Mouse (Mus musculus) heart, embryonic 14.5 days (tissue): ENCODE measurements at regions not wholly inside any gene's neighbourhood (a gene's known extent, or its start where the extent isn't known, plus 50 kb on each side); places are given as distances from the start of the nearest gene placed in this dataset.

Source experiments
- ATAC-seq: fragments of 200-750 bp; cut with Nextera tagmentation; 2 replicates; pipeline ENCODE4 v1.8.0; 2017; ENCODE audit warnings: low read depth, moderate TSS enrichment; ENCODE audit not compliant: insufficient number of reproducible peaks, insufficient read depth, low FRiP score
- H3K27ac ChIP-seq, 2 experiments: fragments of 200-500 bp in 1 of 2; fragments of 300-500 bp in 1 of 2; sonication (generic) in 1 of 2; replicated peaks in 1 of 2; 2 replicates each; pipeline ENCODE4 v1.5.1; 2012 to 2014; ENCODE audit warnings: low read depth in 2 of 2, low read length in 2 of 2, control low read depth in 1 of 2, mild to moderate bottlenecking in 1 of 2, mixed read lengths in 1 of 2; ENCODE audit not compliant: control insufficient read depth in 1 of 2, insufficient read depth in 1 of 2
- H3K27me3 ChIP-seq: fragments of 300-500 bp; sonication (generic); 2 replicates; pipeline ENCODE4 v1.6.1; 2014; ENCODE audit warnings: mild to moderate bottlenecking, low read length, control low read depth; ENCODE audit not compliant: control insufficient read depth, insufficient read depth
- H3K36me3 ChIP-seq: fragments of 300-500 bp; sonication (generic); 2 replicates; pipeline ENCODE4 v1.6.1; 2014; ENCODE audit warnings: mild to moderate bottlenecking, control low read depth, low read length, mixed read lengths; ENCODE audit not compliant: control insufficient read depth, insufficient read depth
- H3K4me1 ChIP-seq, 2 experiments: fragments of 200-500 bp in 1 of 2; fragments of 300-500 bp in 1 of 2; sonication (generic) in 1 of 2; 2 replicates each; pipeline ENCODE4 v1.6.1; 2012 to 2014; ENCODE audit warnings: low read length in 2 of 2, control low read depth in 1 of 2, mixed read lengths in 1 of 2; ENCODE audit not compliant: control insufficient read depth in 2 of 2, insufficient read depth in 2 of 2
- H3K4me2 ChIP-seq: fragments of 300-500 bp; sonication (generic); 2 replicates; pipeline ENCODE4 v1.6.1; 2014; ENCODE audit warnings: mild to moderate bottlenecking, low read length
- H3K4me3 ChIP-seq, 2 experiments: fragments of 200-500 bp in 1 of 2; fragments of 300-500 bp in 1 of 2; sonication (generic) in 1 of 2; 2 replicates each; pipeline ENCODE4 v1.5.1; 2012 to 2014; ENCODE audit warnings: low read length in 2 of 2, mild to moderate bottlenecking in 2 of 2, control low read depth in 1 of 2, low read depth in 1 of 2, moderate library complexity in 1 of 2; ENCODE audit not compliant: control insufficient read depth in 1 of 2, insufficient read depth in 1 of 2
- H3K9ac ChIP-seq: fragments of 300-500 bp; sonication (generic); 2 replicates; pipeline ENCODE4 v1.6.1; 2014; ENCODE audit warnings: mild to moderate bottlenecking, low read length
- H3K9me3 ChIP-seq: fragments of 300-500 bp; sonication (generic); 2 replicates; pipeline ENCODE4 v1.6.1; 2016; ENCODE audit warnings: low read length, control low read depth; ENCODE audit not compliant: control insufficient read depth
- WGBS: fragments of 180-500 bp; shearing (Covaris S2); extraction: QIAGEN DNeasy Blood & Tissue Kit; methylation state at CpG from one replicate; pipeline ENCODE4 v1.1.7; 2014; 5-methylcytosine and 5-hydroxymethylcytosine counted together

DNA sequence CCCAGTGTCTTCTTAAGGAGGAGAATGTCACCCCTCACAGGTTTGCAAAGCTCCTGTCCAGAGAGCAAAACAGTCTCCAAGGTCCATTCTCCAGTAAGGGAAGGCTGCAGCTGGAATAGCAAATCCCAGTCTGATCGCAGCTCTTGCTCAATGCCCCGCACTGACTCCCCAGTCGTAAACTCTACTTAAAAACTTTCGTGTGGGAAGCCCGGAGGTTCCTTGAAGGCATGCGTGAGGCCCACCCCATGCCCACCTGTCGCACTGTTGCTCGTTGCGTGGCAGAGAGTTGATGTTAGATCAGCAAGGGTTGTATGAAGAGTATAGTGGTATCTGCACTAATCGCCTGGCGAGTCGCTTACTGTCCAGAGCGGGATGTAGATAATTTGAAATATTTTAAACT lies 1604.7 kb upstream of the Gulo start:
- H3K9me3 ChIP-seq, result no peaks in the 10 kb centered on the region
- no peaks in the 10 kb centered on the region for H3K36me3 ChIP-seq
- 0 out of 2 replicates have a peak, but pooled peaks cover 8% of the 10 kb centered on the region for H3K27me3 ChIP-seq
- H3K4me3 ChIP-seq, result no peak overlapping the region
- H3K4me2 ChIP-seq, result peak overlapping the region; percentile 50
- ATAC-seq, result no peak
- H3K9ac ChIP-seq, result no peak overlapping the region
- H3K4me1 ChIP-seq, result peaks cover 2 to 3% of the 10 kb centered on the region in 2 experiments; a peak in 2 of 4 replicates
- no peak overlapping the region for H3K27ac ChIP-seq
- WGBS, result 76% methylated on average over 13 of the region's 13 CpGs

DNA sequence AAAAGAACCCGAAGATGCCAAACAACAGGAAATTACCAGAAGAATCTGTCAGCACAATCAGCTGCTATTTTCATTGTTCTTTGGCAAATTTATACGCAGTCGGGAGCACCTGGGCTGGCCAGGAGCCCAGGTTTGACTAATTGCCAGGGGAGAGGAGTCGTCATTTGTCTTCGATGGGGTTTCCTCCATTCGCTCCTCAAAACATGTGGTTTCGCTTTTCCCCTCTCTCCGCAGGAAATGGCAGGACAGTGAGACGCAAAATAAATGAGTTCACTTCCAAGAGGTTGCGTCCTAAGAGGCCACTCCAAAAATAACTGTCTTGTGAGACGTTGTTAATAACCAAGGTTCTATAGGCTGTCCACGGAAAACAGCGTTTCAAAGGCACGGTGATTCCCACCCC lies 1604.2 kb upstream of the Gulo start:
- Histone ChIP-seq H3K9me3 (no peaks in the 10 kb centered on the region), H3K4me1 (peaks cover 2 to 5% of the 10 kb centered on the region in 2 experiments; a peak in 2 of 4 replicates), H3K9ac (no peak overlapping the region), H3K4me3 (peak overlapping the region in 1 of 2 experiments; percentile 25; a peak in 2 of 4 replicates), H3K4me2 (peak overlapping the region; percentile 50), H3K36me3 (no peaks in the 10 kb centered on the region), H3K27ac (no peak overlapping the region), H3K27me3 (0 out of 2 replicates have a peak, but pooled peaks cover 8% of the 10 kb centered on the region)
- 47% methylated on average over 14 of the region's 14 CpGs for WGBS
- ATAC-seq, result no peak

DNA sequence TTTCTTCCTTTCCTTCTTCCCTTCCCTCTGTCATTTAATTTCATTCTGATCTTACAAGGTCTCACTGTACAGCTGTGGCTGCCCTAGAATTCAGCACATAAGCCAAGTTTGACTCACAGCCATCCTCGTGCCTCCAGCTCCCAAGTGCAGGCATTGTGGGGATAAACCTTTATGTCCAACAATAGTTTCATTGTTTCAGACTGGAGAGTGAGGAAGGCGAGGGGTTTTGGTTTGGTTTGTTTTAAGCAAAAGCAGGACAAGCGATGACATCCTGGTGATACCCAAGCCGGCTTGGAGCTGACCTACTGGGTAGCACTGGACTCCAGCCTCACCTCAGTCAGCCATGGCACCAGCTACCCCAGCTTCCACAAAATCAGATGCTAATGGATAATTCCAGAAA lies 1603.5 kb upstream of the Gulo start:
- no peaks in the 10 kb centered on the region for H3K9me3 ChIP-seq
- no peak overlapping the region for H3K4me3 ChIP-seq
- H3K9ac ChIP-seq, result no peak overlapping the region
- no peak for ATAC-seq
- peak overlapping the region; percentile 50 for H3K4me2 ChIP-seq
- H3K27me3 ChIP-seq, result 0 out of 2 replicates have a peak, but pooled peaks cover 11% of the 10 kb centered on the region
- H3K36me3 ChIP-seq, result no peaks in the 10 kb centered on the region
- WGBS, result 40% methylated on average over 4 of the region's 4 CpGs
- H3K4me1 ChIP-seq, result peaks cover 2 to 9% of the 10 kb centered on the region in 2 experiments; a peak in 2 of 4 replicates
- no peak overlapping the region for H3K27ac ChIP-seq

DNA sequence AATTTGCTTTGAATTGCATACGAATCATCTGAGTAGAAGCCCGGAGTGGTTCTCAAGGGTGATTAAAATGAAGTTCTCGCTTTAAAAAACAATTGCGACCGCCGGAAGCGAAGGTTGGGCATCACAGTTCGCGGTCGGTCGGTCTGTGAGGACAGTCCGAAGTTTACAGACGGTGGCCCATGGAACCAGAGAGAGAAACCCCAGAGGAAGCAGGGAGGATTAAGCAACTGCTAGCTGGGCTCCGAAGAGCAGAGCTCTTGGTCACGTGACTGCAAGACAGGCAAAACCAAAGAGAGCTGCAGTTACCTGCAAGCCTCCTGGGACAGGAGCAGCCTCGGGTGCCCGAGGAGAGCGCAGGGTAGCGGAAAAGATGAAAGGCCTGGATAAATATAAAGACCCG lies 1599.3 kb upstream of the Gulo start:
- ATAC-seq, result no peak
- peak overlapping the region; percentile 16 to 24 for H3K4me3 ChIP-seq
- 18% methylated on average over 20 of the region's 20 CpGs for WGBS

DNA sequence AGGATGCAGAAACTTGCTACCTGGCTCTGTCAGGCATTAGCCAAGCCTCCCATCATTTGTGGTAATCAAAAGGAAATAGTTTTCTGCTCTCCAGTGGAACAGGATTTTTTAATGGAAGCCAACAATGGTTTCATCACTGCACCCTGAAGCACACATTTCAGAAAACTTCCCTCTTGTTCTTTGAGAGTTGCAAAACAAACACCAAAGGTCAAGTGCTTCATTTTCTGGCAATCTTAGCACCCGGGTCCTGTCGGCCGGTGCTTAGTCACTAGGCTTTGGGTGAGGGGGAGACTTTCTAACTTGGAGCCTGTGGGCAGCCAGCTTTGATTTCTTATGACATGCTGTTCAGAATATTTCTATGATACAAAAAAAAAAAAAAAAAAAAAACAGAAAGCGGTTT lies 1594.0 kb upstream of the Gulo start:
- H3K9me3 ChIP-seq, result no peaks in the 10 kb centered on the region
- no peaks in the 10 kb centered on the region for H3K36me3 ChIP-seq
- no peak for ATAC-seq
- H3K27me3 ChIP-seq, result 0 out of 2 replicates have a peak, but pooled peaks cover 2% of the 10 kb centered on the region
- H3K4me1 ChIP-seq, result peaks cover 0 to 1% of the 10 kb centered on the region in 2 experiments; a peak in 1 of 4 replicates
- no peak overlapping the region for H3K9ac ChIP-seq
- H3K27ac ChIP-seq, result no peak overlapping the region
- WGBS, result 72% methylated on average over 4 of the region's 4 CpGs
- H3K4me3 ChIP-seq, result no peak overlapping the region
- no peak overlapping the region for H3K4me2 ChIP-seq

More for the DNA sequence above, 1599.3 kb upstream of the Gulo start:
- H3K4me2 ChIP-seq, result peak overlapping the region; percentile 58
- no peak overlapping the region for H3K9ac ChIP-seq
- H3K4me1 ChIP-seq, result peaks cover 2 to 9% of the 10 kb centered on the region in 2 experiments; a peak in 2 of 4 replicates
- H3K36me3 ChIP-seq, result no peaks in the 10 kb centered on the region
- H3K27ac ChIP-seq, result no peak overlapping the region
- no peaks in the 10 kb centered on the region for H3K9me3 ChIP-seq
- 0 out of 2 replicates have a peak, but pooled peaks cover 11% of the 10 kb centered on the region for H3K27me3 ChIP-seq

DNA sequence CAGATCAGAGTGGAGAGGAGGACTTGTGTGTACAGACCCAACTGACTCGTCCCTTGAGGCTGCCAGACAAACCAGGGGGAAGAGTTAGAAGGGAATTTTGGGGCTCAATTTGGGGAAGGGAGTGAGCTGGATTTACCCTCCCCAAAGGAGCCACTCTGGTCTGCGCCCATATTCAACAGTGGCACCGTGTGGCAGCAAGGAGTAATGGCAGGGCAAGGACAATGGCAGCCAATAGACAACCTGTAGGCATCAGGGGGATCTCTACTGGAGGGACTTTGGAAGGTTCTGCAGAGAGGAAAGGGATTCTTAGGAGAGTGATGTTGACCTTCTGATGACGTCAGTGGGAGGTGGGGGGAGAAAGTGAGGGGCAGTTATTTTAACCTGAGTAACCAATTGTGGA lies 1590.7 kb upstream of the Gulo start:
- Histone ChIP-seq H3K9me3 (no peaks in the 10 kb centered on the region), H3K9ac (no peak overlapping the region), H3K4me3 (no peak overlapping the region), H3K4me1 (no peaks in the 10 kb centered on the region), H3K27ac (no peak overlapping the region), H3K36me3 (no peaks in the 10 kb centered on the region), H3K27me3 (no peaks in the 10 kb centered on the region), H3K4me2 (no peak overlapping the region)
- WGBS, result 25% methylated on average over 4 of the region's 4 CpGs
- no peak for ATAC-seq

DNA sequence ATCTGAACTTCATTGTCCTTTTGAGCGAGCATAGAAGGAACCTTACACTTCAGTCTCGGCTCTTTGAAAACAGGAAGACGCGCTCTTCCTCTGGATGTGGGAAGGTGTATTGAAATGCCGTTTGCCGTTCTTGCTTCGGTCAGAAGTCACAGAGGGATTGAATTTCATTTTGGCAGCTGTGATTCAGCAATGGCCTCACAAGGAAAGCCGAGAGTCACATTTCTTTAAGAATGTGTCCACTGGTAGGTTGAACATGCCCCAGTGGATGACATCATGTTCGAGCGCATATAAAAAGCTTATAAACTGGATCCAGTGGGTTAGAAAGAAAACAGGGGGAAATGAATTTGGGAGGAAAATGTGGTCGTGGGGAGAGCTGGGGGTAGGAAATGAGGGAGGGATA lies 1579.6 kb upstream of the Gulo start:
- Histone ChIP-seq H3K36me3 (no peaks in the 10 kb centered on the region), H3K9ac (no peak overlapping the region), H3K4me1 (no peaks in the 10 kb centered on the region), H3K27ac (no peak overlapping the region), H3K4me3 (no peak overlapping the region), H3K9me3 (no peaks in the 10 kb centered on the region), H3K4me2 (no peak overlapping the region), H3K27me3 (no peaks in the 10 kb centered on the region)
- 78% methylated on average over 11 of the region's 11 CpGs for WGBS
- ATAC-seq, result no peak

DNA sequence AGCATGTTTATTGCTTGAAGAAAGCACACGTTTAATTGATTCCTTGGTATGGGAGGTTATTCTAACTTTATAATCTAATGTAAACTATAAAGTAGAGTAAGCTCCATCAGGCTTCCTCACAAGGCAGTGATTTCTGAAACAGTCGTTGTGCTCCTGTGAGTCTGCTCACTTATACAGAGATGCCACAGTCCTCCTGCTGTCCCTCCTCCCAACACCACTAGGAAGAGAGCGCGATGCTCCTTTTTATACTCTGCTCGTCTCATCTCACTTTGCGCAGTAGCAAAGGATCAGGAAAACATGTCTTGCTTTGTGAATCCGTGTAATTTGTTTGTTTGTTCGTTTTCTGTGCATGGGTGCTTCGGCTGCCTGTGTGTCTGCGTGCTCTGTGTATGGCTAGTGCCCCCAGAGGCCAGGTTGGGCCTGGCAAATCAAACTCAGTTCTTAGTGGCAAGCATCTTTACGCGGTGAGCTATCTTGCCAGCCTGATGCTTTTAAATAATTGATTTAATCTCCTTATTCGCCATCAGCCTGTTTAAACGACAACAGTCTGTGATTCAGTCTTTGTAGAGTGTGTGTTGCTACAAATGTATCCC lies 1575.5 kb upstream of the Gulo start:
- Histone ChIP-seq H3K36me3 (no peaks in the 10 kb centered on the region), H3K27ac (no peak overlapping the region), H3K9ac (no peak overlapping the region), H3K9me3 (no peaks in the 10 kb centered on the region), H3K4me2 (0 out of 2 replicates have a peak overlapping the region, but pooled peaks have one; percentile 34), H3K4me1 (no peaks in the 10 kb centered on the region), H3K27me3 (no peaks in the 10 kb centered on the region), H3K4me3 (no peak overlapping the region)
- no peak for ATAC-seq
- 52% methylated on average over 14 of the region's 14 CpGs for WGBS
